Mouse (Mus musculus) urinary bladder, postnatal 36 days (tissue): Measurements from ENCODE around the gene Grid2.

Source experiments
- DNase-seq, 2 experiments: peaks; one replicate each; pipeline ENCODE4 v3.0.0; 2022; ENCODE audit warnings: low spot score in 2 of 2, mixed read lengths in 1 of 2

Grid2 gene

DNA sequence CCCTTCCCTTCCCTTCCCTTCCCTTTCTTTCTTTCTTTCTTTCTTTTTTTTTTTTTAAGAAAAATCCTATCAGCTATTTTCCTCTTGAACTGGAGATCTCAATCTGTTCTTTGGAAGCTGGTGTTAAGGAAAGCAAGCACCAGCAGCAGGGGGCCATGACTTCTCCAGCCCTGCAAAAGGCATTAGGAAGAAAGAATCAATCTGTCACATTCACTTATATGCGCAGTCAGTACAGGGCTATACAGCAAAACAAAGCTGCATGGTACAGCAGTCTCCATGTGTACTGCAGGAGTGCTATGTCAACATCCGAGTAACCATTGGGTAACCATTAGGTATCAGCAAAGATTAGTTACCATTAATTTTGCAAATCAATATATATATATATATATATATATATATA, 809.0 kb downstream of the Grid2 start:
- DNase-seq = no peak

GRCm38 (mm10) chr6:64073406-64073805, 817.7 kb downstream of the Grid2 start:
- DNase-seq = no peak

DNA sequence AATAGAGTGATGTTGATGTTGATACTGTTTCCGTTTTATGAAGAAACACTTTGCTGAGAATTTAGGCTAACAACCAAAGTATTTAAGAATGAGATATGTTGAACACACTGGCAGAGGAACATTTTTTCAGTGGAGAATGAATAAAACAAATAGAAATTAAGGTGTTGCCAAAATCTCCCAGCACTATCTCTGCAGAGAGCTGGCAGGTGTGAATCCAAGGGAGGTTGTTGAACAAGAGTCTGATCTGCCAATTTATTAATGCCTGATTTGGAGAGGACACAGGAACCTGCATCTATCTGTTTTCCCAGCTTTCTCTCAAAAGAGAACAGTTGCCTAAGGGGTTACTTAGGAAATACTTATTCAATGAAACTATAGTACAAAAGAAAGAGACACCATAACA, 822.2 kb downstream of the Grid2 start:
- no peak for DNase-seq

DNA sequence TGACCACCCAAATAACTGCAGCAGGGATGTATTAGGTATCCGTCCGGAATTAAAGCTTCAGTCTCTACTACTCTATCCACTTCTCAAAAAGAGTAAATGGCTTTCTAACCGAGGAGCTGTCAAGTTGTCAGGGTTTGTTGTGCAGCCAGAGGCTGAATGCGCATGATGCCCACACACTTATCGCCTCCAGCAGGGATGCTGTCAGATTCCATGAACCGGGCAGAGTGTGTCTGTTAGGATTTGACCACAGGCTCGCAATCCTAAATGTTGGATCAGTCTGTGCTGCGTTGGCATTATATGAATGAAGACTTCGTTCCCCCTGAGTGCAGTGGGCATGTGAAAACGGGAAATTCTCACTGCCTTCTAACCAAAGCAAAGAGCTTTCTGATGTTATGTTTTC, 843.0 kb downstream of the Grid2 start:
- no peak for DNase-seq

DNA sequence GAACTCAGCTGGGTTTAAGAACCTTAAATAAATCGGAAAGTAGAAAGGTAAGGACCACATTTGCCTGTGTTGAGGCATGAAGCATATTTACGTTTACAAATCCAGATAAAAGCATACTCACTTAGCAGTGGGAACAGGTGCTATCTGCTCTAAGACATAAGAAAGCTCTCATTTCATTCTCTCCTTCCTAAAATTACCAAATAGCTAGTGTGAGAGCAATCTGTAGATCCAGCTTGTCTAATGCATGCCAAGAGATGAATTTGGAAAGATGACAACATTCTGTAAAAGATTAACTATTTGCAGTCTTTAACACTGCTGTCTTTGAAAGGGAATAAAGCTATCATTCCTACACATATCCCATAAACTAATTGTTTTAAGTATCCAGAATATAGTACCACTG, 858.9 kb downstream of the Grid2 start:
- no peak for DNase-seq

- no peak for DNase-seq
These were observed 880.6 kb downstream of the Grid2 start for GRCm38 (mm10) chr6:64136275-64136674.

GRCm38 (mm10) chr6:64148613-64149012, 892.9 kb downstream of the Grid2 start:
- DNase-seq = no peak

DNA sequence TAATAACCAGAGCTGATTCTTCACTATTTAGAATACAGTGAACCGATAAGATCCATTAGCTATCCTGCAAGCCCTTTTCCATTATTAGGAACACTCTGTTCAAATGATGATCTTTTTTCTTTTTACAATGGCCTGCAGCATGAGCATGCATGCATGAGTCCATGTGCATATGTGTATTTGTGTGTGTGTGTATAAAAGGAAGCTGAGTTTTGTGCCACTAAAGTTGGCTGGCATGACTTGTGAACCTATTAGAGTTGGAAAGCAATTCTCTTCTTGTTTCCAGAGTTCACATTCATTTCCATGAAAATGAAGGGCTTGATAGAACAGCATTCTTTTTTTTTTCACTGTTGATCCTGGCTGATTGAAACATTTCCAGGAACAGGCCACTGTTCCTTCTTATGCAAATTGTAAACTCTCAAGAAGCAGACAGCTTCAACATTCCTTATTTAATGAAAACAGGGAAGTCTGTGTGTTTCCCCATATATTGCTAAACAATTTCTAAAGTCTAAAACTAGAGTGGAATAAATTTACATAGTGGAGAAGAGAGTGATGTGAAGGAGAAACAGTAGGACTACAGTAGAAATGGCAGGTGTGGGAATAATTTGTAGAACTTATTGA, 919.4 kb downstream of the Grid2 start:
- DNase-seq = no peak

GRCm38 (mm10) chr6:64193646-64194045, 938.0 kb downstream of the Grid2 start:
- no peak for DNase-seq

DNA sequence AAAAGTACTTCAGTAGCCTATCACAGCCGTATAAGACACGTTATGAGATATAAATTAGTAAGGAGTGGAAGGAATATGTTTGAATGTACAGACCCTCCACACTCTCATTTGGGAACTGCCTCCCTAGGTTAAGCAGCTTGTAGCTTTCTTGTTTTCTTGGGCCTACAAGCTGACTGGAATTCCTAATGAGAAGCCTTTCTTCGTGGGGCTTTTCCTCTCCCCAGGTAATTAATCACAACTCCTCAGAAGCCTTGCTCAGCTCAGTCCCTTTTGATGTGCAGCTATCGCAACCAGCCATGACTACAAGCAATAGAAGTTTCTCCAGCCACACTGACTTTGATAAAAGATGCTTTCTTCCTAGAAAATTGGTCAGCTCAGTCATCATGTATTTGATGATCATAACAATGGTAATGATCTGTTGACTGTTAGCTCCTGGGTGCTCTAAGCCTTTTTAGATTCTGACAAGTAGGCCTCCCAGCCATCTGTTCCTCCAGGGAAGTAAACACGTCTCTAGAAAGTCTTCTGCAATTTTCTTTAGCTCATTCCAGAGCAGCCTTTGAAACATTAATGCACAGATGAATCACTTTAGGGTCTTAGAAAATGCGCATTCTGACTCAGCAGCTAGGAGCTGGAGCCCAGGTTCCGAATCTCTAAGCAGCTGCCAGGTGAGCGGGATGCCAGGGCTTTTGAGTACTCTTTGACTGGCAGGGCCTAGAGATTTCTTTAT, 946.9 kb downstream of the Grid2 start:
- DNase-seq = no peak

DNA sequence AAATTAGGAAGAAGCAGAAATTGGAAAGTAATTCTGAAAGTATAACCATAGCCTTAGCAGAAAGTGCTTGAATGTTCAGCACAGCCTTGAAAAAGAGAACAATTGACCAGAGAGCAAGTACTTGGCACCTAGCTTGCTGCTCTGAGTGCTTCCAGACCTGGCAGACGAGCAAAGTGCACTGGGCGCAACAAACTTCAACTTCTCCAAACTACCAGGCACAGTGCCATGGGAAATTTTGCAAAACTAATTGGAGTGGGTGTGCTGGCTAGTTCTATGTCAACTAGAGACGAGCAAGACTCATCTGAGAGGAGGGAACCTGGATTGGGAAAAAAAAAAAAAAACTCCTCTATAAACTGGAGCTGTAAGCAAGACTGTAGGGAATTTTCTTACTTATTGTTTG, 980.7 kb downstream of the Grid2 start:
- peak in 1 of 2 experiments; percentile 4 for DNase-seq

- DNase-seq = no peak
These were observed 984.9 kb downstream of the Grid2 start for GRCm38 (mm10) chr6:64240526-64240925.

- no peak for DNase-seq
These were observed 990.3 kb downstream of the Grid2 start for GRCm38 (mm10) chr6:64245951-64246350.

DNA sequence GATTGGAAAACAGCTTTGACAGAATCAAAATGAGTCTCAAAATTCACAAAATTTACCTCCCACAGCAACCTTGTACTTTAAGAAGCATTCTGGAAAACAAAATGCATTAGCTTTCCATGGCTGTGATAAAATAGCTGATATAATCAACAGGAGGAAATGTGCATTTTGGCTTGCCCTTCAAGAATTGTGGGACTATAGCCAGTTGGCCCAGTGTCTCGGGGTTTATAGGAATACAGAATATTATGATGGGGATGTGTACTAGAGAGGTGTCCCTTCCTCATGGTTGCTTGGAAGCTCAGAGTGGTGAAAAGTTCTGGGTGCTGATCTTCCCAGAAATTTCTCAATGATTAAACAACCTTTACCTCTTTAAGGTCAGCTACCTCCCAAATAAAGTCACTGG, 995.4 kb downstream of the Grid2 start:
- DNase-seq = no peak

DNA sequence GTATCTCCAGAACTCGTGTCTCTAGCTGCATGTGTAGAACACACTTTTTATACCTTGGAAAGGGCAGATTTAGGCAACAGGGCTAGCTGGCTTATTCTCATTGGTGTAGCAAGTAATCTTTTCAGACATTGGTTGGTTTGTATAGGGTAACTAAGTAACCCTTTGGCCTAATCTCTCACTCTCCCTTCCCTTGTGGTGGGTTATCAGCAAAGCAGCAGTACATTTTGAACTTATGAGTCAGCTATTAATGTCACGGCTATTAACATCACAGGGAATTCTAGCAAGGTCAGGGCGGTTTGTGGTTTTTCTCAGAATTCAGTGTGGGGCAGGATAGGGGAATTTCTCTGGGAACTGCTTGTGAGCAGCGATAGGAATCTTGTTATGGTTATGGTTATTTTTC, 1007.8 kb downstream of the Grid2 start:
- no peak for DNase-seq

- no peak for DNase-seq
These were observed 1008.5 kb downstream of the Grid2 start for GRCm38 (mm10) chr6:64264224-64264623.

- no peak for DNase-seq
These were observed 1018.8 kb downstream of the Grid2 start for GRCm38 (mm10) chr6:64274319-64275114.

DNA sequence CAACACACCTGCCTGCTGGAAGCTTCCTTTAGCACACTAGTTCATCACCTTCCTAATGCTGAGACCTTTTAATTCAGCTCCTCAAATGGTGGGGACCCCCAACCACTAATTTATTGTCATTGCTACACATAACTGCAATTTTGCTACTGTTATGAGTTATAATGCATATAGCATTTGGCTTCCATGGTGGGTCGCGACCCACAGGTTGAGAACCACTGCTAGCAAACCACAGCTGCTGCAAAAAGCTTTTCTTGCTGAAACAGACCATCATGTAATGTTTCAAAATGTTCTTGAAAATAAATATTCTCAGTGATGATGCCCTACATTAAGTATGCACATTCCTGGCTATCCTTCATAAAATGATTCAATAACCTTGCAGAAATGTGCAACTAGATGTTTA, 1024.3 kb downstream of the Grid2 start:
- no peak for DNase-seq

- DNase-seq = no peak
These were observed 1038.1 kb downstream of the Grid2 start for GRCm38 (mm10) chr6:64293761-64294160.

- DNase-seq = no peak
These were observed 1042.0 kb downstream of the Grid2 start for GRCm38 (mm10) chr6:64297633-64298032.

GRCm38 (mm10) chr6:64304709-64305476, 1049.2 kb downstream of the Grid2 start:
- no peak for DNase-seq

- no peak for DNase-seq
These were observed 1053.0 kb downstream of the Grid2 start for GRCm38 (mm10) chr6:64308631-64309030.
